Mouse (Mus musculus): Measurements from ENCODE around the gene Slc30a5.
"Not testable (repeated sequence)": the region's sequence is repeated elsewhere in the genome, so short reads cannot be mapped to it uniquely, and the experiment has no call there.

Gene Slc30a5

DNA sequence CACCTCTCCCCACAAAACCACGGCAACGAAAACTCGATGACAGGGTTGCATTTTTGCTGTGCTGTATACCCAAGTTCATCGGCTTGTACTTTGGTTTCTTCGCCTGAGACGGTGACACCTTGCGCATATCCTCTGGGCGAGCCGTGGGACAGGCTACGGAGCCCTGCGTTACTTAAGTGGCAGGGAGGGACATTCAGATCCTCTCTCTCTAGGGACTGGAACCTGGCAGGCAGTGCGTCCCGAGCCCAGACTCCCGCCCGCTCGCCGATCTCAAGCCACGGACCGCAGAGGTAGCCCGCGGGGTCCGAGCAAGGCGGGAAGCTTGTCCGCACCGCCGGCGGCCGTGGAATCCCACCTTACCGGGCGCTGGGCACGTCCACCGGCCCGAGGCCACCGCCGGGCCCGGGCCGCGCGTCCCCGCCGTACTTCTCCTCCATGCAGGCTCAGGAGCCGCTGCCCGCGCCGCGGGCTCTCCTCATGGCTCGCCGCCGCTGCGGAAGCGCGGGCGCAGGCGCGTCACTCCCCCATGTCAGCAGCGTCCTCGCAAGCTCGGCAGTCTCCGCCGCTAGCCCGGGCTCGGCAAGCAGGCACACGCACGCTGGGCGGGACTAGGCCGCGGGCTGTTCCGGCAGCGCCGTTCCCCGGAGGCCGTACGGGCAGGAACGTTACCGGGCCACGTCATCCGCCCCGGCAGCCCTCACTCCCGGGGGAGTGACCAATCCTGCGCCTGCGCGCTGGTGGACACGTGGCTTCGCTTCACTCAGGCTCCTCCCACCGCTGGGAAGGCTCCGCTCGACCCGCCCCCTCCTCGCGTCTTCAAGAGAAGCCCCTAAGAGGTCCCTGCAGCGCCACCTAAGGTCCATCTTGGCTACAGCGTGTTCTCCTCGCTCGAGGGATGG is at the start of gene Slc30a5:
TSS of gene Slc30a5 (minus strand) at position 687 of the 899 bp plus-strand sequence.
- peak; percentile 99 to 100 for DNase-seq

GRCm38 (mm10) chr13:100881944-100882343 is 48.7 kb upstream of the Slc30a5 start:
- no peak for DNase-seq

GRCm38 (mm10) chr13:100879806-100880205 is 46.6 kb upstream of the Slc30a5 start:
- DNase-seq = no peak

DNA sequence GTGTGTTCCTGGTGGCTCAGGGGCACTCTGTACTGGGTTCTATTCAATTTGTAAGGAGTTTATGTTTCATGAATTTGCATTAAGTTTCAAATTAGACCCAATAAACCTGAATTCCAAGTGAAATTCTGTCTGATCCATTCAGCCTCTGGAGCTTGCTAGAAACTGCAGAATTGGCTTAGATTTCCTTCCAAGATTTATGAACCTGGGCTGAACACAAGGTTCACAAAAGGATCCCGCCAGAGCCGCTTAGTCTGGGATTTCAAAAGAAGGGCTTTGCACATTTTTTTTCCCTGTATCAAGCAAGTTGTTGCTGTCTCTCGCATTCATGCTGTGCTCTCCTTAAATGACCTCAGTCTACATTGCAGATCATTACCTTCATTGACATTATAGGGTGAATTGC is 46.1 kb upstream of the Slc30a5 start:
- DNase-seq = no peak

- no peak for DNase-seq
These were observed 45.0 kb upstream of the Slc30a5 start for GRCm38 (mm10) chr13:100878264-100878663.

DNA sequence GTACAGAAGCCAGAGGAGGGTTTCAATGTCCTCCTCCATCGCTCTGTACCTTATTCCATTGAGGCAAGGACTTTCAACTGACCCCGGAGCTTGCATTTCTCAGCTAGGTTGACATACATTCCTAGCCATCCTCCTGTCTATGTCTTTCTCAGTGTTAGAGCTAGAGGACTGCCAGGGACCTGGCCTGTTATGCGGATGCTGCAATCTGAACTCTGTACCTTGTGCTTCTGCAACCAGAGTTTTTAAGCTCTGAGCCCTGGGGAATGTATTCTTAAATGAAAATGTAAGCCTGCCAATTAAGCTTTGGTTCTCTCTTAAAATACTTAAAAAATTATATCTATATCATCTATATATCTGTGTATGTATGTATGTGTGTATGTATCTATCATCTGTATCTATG is 44.5 kb upstream of the Slc30a5 start:
- DNase-seq = no peak

DNA sequence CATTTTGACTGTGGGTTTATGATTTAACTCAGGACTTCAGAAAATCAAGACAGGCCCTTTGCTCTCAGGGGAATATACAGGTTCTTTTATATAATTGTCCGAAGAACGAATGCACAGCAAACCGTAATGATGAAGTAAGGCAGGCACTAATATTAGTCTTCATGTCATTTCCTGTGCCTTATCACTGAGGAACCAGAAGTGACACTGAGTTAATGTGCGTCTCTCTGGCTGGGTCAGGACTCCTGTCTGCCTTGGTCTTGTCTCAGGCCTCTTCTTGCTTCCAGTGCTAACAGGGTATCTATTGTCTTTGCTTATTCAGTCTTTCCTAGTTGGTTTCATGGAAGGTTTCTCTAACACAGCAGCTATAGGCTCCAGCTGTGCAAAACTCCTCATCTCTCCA is 41.9 kb upstream of the Slc30a5 start:
- DNase-seq = no peak

- no peak for DNase-seq
These were observed 41.4 kb upstream of the Slc30a5 start for GRCm38 (mm10) chr13:100874588-100874987.

DNA sequence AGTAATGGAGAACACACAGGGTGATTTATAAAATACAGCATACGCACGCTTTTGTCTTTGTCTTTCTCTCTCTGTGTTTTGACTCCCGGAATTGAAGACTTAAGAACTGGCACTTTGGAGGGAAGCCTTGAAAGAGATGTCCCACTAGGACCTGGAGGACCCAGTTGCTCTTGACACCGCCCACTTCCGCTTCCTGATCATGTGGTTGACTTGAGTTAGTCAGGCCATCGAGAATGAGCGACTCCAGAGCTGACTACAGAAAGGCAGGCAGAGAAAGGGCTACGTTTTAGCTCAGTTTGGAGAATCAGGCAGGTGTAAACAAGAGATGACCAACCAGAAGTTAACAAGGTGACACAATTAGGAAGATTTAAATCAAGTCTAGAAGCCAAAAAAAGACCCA is 40.3 kb upstream of the Slc30a5 start:
- DNase-seq = no peak

DNA sequence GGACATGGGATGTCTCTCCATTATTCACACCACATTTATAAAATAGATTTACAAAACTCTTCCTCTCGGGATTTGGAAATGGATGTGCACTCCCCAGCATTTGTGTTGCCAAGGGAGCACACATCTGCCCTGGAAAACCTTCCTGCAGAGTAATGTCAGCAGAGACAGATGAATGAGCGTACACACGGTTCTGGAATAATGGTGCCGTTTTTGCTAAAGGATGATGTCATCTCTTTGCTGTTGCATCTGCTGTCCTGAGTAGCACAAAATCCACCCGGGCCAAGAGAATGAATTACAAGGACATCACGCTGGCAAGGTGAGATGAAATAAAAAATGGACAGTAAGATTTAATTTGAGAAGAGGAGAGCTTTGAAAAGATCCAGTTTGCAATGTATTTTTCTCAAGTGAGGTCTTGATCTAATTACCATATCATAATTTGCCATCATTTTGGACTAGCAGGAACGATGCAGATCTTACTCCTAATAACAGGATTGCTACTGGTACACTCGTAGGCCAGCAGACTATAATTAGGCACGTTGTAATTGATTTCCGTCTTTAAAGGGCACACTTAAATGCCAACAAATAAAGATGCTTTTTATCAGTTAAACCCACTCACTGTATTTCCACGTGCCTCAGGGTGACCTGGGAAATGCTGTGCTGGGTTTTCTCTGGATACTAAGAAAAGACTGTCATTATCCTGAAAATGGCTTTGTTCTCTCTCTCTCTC is 38.4 kb upstream of the Slc30a5 start:
- no peak for DNase-seq

DNA sequence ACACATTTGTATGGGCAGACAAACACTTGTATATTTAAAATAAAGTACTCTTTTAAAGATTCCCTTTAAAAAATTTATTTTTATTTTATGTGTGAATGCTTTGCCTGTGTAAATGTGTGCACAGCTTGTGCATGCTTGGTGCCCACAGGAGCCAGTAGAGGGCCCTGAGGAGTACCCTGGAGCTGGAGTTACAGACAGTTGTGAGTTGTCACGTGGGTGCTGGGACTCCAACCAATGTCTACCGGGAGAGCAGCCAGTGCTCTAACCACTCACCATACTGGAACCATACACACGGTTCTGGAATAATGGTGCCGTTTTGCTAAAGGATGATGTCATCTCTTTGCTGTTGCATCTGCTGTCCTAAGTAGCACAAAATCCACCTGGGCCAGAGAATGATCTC is 36.6 kb upstream of the Slc30a5 start:
- no peak for DNase-seq

DNA sequence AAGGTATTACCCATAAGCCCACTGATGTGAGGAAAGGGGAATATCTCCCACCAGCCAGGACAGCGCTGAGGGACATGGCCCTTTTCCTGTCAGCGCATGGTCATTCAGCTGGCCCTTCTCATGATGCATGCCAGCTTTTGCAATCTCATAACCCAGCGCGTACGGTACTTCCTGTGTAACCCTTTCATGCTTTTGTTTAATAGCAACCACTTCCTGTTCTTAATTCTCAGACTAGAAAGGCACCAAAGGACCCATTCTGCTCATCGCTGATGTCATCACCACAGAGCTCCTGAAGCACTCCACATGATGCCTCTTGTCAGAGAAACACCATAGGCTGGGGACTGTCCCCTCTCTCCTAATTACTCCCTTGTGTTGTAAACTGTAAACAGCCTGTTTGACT is 33.1 kb upstream of the Slc30a5 start:
- no peak for DNase-seq

DNA sequence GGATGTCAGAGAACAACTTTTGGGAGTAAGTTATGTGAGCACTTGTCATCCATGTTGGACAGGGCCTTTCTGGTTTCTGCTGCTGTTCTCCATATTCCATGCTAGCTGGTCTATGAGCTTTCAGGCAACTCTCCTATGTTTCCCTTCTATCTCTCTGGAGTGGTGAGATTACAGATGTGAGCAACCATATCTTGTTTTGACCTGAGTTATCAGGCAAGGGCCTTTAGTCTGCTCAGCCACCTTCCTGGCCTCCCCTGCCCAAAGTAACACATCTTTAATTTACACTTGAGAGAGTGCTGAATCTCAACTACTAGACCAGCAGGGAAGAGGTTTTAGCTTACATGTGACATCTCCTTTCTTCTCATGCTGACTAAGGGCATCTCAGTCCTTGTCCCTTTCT is 32.5 kb upstream of the Slc30a5 start:
- DNase-seq = no peak

GRCm38 (mm10) chr13:100863914-100864313 is 30.7 kb upstream of the Slc30a5 start:
- not testable (repeated sequence) for DNase-seq

DNA sequence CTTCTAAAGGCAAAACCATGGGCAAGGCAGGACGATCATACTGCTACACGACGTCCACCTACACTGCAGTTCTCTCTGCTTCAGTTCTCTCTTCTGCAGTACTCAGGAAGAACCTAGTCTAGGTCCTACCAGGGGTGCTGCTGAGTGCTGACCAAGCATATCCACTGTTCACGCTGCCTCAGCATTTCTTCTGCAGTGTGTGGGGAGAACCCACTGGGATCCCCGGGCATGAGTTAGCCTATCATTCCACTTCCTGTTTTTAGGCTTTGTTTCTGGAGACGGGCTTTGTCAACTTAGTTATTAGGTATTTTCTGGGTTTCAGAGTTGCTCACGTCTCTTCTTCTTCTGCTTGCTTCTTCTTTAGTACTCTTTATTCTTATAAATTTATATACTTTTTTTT is 25.9 kb upstream of the Slc30a5 start:
- DNase-seq = no peak

DNA sequence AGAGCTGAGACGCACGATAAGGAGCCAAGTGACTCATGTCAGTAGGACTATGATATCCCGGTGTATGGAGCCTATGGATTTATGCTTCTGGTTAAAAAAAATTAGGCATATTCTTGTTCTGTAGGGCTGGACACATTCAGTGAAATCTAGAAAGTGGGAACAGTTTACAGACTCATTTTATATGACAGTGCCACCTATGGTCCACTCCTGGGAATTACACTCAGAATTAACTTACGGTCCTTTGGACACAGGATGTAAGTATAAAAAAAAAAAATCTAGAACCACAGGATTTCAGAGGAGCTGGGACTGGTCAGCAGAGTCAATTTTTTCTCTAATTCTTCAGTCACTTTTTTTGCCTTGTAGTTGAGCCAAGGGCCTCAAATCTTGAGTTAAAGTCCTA is 20.9 kb upstream of the Slc30a5 start:
- DNase-seq = peak; percentile 34 to 42

DNA sequence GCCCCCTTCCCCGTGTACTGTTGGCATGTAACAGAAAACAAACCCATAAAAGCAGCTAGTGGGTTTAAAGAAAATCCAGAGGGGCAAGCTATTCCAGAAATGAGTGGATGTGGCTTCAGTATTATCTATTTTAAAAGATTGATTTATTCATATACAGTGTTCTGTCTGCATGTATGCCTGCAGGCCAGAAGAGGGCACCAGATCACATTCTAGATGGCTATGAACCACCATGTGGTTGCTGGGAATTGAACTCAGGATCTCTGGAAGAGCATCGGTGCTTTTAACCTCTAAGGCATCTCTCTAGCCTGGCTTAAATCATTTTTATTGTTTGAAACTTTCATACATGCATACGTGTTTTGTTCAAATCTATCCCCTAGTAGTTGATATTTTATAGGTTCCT is 19.9 kb upstream of the Slc30a5 start:
- no peak for DNase-seq

DNA sequence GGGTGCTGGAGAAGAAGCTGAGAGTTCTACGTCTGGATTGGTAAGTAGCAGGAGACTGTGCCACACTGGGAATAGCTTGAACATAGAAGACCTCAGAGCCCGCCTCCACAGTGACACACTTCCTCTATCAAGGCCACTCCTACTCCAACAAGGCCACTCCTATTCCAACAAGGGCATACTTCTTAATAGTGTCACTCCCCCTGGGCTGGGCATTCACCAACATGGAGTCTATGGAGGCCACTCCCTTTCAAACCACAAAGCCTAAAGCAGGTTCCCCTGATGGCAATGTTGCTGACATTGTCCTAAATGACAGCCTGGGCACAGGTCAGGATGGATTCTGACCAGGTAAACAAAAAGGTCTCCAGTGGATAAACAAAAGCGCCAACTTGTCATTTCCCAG is 15.9 kb upstream of the Slc30a5 start:
- DNase-seq = no peak

- DNase-seq = peak; percentile 36 to 37
These were observed 13.8 kb upstream of the Slc30a5 start for GRCm38 (mm10) chr13:100846891-100847579.

- no peak for DNase-seq
These were observed 13.0 kb upstream of the Slc30a5 start for GRCm38 (mm10) chr13:100846254-100846653.

- DNase-seq = no peak
These were observed 10.7 kb upstream of the Slc30a5 start for GRCm38 (mm10) chr13:100843944-100844343.

DNA sequence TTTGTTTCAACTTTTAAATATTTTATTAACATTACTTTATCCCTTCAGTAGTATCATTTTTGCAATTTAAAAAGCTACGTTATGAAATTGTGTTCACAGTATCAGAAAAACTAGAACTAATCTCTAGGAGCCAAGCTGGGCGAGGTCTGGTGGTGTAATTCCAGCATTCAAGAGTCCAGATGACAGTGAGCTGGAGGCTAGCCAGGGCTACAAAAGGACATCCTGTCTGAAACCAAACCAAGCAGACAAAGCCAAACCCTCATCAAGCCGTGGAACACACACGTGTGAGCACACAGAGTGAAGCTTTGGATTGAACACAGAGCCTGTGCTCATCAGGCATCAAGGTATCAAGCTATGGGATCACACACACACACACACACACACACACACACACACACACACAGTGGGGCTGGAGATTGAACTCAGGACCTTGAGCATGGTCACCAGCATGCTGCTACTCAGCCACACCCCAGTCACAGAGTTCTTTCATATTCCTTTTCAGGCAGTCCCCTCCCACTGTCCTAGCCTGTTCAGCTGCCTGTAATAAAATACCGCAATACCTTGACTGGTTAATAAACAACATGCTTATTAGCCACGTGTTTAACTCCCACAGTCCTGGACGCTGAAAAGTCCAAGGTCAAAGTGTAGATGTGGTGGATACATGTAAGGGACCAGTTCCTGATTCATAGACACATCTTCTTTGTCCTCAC is 9.9 kb upstream of the Slc30a5 start:
- peak; percentile 35 to 50 for DNase-seq

DNA sequence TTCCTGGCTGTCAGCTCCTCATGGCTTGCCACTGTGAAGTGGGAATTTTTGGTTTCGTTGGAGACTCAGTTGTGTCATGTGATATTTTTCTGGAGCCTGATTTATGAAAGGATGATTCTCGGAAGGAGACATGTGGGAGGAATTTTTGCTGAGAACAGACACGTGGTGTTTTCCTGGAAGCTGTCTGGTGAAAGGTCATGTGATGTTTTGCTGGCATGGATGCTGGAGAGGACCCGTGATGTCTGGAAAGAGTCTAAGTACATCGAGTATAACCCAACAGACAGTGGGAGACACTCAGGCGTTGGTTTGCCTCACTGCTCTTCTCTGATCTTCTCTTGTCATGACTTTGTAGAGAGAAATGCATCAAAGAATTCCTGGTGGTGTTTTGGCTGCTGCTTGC is 8.5 kb upstream of the Slc30a5 start:
- no peak for DNase-seq

Data from cerebellum, adult 18-20 months (tissue).